Mouse (Mus musculus) gastrocnemius, postnatal 36 days (tissue): ENCODE measurements around the gene Slc35g1. TPM values are rescaled to one million over a fixed set of nuclear protein-coding genes. Genes with fewer than 3 reads are reported as not detected.
"Not testable (repeated sequence)": the region's sequence is repeated elsewhere in the genome, so short reads cannot be mapped to it uniquely, and the experiment has no call there.

Experiments used
- DNase-seq, 2 experiments: peaks; one replicate each; pipeline ENCODE4 v3.0.0; 2022
- intact Hi-C: fragments of 180-260 bp; cut with DNase I; formaldehyde crosslinking; loops from one replicate; pipeline ENCODE4 v1.15.1; 2025
- total RNA-seq, 2 experiments: library from RNA; stranded (reverse); gene quantifications; 2 replicates each; pipeline ENCODE4 v1.2.3; 2021

The Slc35g1 gene
- total RNA-seq, 2 experiments from 2014 or later = 0.99 to 2.3 TPM

DNA sequence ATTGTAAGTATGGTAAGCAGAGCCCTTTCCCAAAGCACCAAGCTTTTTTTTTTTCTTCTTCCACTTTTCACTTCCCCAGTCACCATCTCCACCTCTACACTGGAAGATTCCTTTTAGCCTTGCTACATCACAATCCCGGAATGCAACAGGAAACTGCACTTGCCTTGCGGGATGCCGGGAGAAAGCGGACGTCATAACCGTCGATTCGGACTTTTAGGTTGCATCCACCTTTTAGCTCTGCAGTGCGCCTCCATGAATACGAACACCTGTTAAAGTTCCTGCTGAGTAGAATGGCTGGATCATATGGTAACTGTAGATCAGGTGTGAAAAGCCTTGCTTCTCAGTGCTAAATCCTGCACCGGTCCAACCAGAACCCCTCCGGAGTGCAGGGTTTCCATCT lies 12.0 kb upstream of the Slc35g1 start:
- intact Hi-C loops = no loop called here
- DNase-seq = no peak

DNA sequence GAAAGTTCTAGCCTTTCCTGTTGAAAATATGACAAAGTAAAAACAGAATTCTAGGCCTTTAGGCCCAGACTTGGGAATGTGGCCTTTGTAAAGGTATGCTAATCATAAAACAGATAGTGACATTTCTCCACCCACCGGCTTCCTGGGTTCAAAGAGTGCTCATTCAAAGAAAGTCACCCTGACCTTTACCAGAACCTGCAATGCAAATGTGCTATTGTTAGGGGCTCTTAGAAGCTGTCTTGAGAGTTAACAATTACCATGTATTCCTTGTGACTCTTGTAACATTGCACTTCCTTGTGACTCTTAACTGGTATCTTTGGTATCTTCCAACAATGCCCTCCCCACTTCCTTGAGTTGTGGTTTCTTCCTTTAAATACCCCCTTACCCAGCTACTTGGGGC lies 8.8 kb upstream of the Slc35g1 start:
- DNase-seq, intact Hi-C loops: not testable (repeated sequence)

DNA sequence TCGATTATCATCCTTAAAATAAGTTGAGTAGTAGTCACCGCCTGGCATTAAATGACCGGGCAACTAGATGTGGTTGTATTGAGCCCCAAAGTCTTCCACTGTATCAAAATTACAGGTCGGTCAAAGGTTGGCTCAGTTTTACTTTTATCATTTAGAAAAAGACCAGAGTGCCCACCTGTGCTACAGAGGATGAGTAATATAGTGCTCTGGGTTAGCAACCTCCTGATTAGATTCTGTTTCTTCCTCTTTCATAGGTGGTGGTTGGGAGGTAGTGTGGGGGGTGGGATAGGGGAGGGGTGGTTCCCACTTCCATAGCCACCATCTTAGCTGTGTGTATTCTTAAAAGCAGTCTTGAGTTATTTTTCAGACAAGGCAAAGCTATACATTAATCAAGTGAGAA lies 7.9 kb upstream of the Slc35g1 start:
- intact Hi-C loops = no loop called here
- no peak for DNase-seq

DNA sequence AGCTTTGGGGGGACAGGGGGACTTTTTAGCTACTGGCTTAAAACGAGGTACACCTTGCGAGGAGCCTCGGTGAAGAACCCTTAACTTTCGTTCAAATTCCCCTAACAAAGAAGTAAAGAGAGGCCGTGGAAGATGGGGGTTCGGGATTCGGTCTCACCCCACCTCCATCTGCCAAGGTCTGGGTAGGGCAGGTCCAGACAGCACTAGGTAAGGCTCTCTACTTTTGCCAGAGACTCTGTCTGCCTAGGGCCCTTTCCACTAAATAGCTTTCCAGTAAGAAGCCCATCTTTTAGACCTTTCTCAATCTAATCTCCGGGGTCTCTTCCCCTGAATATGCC lies 822 bp downstream of the Slc35g1 start:
- DNase-seq = no peak
- intact Hi-C loops = no loop called here

DNA sequence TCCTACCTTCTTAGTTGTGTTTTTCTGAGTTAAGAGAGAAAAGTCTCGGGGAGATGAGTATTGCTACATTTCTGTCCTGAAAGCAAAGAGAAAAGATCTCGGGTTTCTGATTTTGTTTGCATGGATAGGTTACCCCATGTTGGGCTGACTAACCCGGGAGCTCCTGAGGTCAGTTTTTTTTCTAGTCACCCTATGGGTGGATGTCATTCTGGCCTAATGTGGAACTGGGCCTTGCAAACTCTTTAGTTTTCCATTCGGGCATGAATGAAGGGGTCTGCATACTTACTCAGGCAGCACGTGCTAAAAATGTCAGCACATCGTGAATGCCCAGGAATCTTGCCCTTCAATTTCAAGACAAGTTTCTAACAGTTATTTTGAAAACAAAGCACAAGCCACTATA lies 1.2 kb downstream of the Slc35g1 start:
- intact Hi-C loops = no loop called here
- no peak for DNase-seq

DNA sequence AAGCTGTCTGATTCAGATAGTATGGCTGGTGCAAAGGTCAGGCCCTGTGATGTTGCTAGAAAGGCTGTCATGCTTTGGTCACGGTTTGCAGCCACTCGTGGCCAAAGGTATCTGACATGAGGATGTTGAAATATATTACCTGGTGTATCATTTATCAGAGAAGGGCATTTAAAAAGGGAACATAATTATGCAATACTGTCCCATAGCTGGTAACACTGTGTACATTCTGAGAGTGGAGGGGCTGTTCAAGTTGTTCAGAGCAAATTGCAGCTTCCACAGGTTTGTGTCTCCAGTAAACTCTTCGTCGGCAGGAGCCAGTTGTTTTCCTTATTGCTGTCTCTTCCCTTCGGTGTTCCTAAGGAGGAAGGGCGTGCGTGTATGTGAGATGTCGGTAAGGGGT lies 3.2 kb downstream of the Slc35g1 start:
- no peak for DNase-seq
- intact Hi-C loops = no loop called here

DNA sequence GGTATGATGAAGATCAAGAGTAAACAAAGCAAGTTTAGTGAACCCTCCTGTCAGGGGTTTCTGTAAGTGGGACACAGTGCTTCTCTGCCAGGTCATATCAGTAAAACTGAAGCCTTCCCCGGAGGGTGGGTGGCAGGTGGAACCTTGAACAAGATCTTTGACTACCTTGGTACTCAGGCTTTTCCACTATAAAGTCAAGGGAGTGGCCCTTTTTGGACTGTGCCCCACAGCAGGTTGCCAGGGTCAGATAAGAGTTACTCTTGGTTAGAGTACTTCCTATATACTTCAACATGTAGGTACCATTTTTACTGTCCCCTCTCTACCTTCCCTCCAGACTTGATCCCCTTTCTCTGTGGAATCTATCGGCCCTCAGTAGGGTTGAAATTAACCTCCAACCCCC lies 5.1 kb downstream of the Slc35g1 start:
- intact Hi-C loops = no loop called here
- no peak for DNase-seq

DNA sequence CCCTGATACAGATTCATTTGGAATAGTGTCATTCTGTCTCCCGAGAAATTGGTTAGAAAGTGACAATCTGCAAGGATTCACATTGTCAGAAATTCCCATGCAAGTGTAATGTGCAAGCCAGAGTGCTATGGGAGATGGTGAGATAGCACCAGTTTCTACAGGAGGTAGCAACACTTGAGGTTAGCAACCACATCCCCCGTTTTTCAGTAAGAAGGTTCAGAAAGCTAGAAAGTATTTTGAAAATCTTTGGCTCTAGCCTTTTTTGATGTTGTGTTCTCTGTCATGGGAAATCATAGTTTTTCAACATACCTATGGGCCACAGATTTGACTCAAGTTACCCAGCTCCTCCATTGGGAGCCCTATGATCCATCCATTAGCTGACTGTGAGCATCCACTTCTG lies 5.6 kb downstream of the Slc35g1 start:
- no peak for DNase-seq
- intact Hi-C loops = no loop called here

DNA sequence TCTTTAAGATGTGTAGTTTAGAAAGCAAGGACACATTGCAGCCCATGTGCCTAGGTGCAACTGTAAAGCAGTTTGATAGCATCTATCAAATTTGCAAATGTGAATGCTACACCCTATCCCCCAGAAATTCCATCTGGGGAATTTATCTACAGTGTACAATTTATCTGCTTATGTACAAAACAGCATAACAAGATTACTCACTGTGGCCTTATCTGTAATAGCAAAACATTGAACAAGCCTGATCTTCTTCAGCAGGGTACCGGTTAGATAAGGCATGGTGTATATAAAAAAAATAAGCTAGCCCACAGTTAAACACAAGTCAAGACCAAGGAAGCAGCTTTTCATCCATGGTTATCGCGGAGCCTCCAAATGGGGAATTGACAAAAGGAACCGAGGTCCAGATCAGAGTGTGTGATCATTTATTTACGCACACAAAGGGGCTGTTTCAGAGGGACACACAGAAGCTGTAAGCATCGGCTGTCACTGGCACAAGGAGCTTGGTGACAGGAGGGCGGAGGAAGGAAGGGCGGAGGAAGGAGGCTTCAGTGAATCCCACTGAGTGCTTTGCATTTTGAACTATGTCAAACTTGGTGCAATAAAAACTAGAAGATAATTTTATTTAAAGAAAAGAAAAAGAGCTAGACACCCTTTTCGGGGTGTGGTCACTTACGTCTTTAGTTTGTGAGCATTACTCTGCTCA lies 14.7 kb downstream of the Slc35g1 start:
- intact Hi-C loops = no loop called here
- no peak for DNase-seq

DNA sequence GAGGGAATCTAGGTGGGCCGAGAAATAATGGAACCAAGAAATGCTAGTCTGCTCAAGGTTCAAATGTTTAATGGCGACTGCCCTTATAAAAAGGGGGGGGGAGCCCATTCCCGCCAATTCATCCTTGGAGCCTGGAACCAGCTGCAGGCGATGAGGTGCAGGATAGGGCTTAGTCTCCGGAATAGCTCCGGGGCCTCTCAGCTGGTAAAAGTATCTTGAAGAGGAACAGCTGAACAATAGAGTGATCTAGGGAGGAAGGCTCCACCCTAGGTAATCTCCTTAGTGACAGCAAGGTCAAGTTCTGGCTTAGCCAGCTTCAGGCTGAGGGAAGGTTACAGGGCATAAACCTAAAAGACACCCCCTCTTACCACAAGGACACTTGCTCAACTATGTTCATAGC lies 18.1 kb downstream of the Slc35g1 start:
- intact Hi-C loops = no loop called here
- no peak for DNase-seq

DNA sequence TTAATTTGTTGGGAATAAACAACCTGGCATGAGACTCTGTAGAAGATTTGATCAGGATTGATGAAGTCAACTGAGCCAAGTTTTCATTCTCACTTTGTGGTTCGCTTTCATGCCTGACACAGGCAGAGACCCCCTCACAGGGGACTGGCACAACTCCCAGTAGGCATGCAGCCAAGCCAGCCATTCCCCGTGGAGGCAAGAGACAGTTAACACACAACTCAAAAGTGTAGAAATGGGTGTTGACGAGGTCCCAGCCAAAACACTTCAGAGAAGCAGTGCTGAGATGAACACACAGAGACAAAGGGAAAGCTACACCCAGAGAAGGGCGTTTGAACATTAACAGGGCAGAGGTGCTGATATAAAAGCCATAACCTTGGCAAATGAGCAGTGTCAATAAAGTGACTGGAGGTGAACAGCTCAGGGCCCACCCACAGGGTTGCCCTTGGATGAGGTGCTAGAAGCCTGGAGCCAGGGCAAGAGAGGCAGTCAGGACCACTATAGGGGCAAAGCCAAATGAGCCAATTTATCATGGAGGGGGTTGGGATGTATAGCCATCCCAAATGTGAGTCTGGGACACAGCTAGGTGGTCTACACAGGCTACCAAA lies 23.1 kb downstream of the Slc35g1 start:
- no peak for DNase-seq
- intact Hi-C loops = no loop called here

DNA sequence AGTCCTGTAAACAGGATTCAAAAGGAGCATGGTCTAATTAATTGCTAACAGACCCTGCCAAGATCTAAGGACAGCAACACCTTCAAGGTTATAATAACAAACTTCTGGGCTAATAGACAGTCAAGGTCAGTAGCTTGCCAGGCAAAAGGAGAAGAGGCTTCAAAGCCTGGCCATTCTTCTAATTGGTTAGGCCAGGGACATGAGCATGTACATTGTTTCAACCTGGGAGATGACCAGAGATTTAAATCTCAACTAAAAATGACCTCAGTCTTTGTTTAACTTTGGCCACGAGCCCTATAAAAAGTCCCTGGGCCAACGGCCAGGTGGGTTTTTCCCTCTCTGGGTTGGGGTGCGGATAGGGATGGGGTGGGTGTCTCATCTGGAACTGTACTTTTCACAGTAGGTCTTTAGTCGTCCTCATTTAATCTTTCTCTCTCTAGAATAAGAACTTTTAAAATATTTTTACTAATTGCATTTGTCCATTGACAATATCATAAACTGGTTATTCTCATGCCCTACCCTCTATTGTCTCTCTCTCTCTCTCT lies 25.0 kb downstream of the Slc35g1 start:
- intact Hi-C loops = loop anchor here (5.0 to 10.0 kb wide), 3 partner anchors 286 to 494 kb away; no protein-coding TSS in a partner anchor
- no peak for DNase-seq

DNA sequence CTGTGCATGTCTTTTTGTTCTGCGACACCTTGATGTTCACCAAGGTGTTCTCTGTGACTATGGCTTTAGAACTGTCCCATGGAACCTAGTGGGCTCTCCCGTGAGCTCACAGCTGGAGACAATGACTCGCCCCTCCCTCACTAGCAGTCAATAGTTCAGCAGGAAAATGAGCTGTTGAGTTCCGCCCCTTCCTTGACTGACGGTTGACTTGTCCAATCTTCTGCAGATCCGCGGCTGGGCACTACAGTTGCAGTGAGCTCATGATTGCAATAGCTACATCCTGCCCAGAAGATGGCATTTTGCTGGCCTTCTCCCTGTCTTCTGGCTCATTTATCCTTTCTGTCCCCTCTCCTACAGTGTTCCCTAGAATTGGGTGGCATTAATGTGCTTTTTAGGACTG lies 25.7 kb downstream of the Slc35g1 start:
- no peak for DNase-seq
- intact Hi-C loops = loop anchor here (5.0 to 10.0 kb wide), 3 partner anchors 286 to 493 kb away; no protein-coding TSS in a partner anchor

DNA sequence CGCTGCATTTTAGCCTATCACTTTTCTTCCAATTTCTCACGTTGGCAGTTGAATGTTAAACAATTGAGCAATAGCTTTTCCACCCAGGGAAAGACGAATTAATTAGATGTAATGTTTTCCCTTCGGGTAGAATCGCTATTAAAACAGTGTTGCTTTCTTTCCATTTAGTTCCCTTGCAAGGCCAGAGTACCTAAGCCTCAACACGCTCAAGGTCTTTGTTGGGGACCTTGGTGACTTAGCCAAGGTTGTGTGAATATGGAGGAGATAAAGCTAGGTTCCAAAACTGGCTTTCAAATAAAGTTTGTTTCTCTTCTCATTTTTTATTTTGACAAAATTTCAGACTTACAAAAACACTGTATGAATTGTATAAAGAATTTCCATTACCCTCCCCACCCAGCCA lies 27.1 kb downstream of the Slc35g1 start:
- DNase-seq = no peak
- intact Hi-C loops = loop anchor here (5.0 to 10.0 kb wide), 3 partner anchors 284 to 492 kb away; no protein-coding TSS in a partner anchor

DNA sequence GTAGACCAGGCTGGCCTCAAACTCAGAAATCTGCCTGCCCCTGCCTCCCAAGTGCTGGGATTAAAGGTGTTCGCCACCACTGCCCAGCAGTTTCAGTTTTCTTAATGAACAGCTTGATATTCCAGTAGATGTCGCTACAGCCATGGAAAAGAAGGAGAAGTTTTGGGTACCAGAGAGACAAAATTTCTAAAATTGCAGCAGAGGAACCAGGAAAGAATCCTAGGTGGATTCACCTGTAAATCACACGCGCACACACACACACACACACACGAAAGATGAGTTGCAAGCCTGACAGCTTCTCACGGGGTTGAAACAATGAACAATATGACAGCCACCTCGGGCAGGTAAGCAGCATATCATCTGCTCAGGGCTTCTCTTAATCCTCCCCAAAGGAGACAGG lies 28.1 kb downstream of the Slc35g1 start:
- no peak for DNase-seq
- intact Hi-C loops = loop anchor here (5.0 to 10.0 kb wide), 3 partner anchors 283 to 491 kb away; no protein-coding TSS in a partner anchor

DNA sequence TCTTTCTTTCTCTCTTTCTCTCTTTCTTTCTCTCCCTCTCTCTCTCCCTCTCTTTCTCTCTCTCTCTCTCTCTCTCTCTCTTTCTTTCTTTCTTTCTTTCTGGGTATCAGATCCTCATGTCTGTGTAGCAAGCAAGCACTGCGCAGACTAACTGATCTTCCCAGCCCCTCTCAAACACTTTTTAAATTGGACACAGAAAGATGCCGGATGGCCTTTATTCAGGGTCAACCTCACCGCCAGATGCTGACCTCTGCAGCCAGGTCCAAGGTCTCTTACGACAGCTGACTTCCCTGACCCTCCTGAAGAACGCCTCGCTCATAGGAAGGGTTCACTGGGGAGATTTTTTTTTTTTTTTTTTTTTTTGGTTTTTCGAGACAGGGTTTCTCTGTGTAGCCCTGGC lies 28.8 kb downstream of the Slc35g1 start:
- DNase-seq = no peak
- intact Hi-C loops = loop anchor here (5.0 to 10.0 kb wide), 3 partner anchors 283 to 490 kb away; no protein-coding TSS in a partner anchor

DNA sequence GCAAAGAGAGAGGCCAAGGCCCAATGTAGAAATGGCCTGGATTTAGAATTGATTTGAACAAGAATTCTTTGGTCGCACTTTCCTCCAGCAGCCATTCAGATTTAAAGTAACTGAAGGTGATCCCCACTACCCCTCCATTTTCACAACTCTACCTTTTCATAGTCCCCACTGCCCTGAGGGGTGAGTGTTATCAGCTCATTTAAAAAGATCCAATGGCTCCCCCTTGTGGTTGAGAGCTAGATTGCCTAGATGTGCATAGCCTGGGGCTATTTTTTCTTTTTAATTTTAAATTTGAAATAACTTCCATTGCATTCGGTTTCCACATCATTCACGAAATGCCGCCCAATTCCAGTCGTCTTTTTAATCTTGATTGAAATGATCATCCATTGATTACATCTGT lies 33.5 kb downstream of the Slc35g1 start:
- DNase-seq = no peak
- intact Hi-C loops = loop anchor here (10.0 kb wide), 1 partner anchor 486 kb away; no protein-coding TSS in a partner anchor

DNA sequence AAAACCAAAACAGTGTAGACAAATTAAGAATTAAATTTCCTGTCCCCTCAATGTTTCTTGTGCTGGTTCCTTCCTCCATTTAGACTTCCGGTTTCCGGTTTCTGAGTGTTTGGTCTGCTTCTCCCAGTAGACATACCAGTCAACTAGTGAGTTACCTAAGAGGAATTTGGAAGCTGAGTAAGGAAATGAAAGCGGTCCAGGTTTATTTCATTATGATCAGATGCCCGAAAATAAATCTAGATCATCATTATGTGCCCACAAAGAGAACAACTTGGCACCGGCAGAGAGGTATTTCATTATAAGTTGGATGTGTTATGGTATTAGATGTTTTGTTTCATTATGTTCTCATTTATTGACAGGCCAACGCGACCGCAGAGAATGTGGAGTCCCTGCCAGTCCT lies 34.7 kb downstream of the Slc35g1 start:
- intact Hi-C loops = no loop called here
- DNase-seq = no peak

DNA sequence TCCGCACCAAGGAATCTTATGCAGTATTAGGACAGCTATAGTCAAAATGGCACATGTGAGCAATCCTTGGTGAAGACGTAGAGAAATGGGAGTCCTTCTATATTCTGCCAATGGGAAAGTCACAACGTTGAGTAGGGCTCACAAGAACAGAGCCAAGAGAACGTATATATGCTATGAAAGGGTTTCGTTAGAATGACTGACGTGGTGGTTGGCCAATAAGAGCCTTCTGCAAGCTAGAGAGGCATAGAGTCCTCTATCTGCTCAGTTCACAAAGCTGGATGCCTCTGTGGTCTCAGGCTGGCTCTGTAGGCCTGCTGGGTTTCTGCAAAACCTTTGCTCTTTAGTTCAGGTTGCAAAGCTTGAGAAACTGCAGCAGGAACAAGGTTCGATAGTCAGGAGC lies 35.5 kb downstream of the Slc35g1 start:
- intact Hi-C loops = no loop called here
- DNase-seq = no peak

DNA sequence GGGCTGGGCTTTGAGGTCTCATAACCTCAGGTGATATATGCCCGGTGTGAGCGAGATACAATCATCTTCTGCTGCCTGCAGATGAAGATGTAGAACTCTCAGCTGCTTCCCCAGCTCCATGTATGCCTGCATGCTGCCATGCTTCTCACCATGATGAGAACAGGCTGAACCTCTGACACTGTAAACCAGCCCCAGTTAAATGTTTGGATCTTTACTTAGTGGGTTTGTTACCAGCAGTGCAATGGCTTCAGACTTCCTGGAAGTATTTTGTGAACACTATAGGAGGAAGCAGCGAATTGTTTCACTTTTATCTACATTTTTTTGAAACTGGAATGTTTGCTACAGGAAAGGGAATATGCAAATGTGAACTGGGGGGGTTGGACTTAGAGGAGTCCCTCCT lies 36.2 kb downstream of the Slc35g1 start:
- intact Hi-C loops = no loop called here
- no peak for DNase-seq

DNA sequence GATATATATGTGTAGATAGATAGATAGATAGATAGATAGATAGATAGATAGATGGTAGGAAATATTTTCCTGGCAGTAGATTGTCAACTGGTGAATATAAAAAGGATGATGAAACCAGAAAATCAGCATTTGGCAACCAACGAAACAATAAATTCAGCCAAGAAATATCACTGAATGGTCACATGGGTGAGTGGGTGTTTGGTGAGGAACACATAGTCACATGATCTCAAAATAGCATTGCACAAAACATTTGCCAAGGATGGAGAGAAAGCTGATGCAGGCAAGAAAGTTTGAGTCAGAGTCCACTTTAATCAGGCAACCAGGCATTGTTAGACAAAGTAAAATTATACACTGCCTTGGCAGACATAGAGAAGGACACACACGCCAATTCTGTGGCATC lies 37.6 kb downstream of the Slc35g1 start:
- intact Hi-C loops = no loop called here
- no peak for DNase-seq

DNA sequence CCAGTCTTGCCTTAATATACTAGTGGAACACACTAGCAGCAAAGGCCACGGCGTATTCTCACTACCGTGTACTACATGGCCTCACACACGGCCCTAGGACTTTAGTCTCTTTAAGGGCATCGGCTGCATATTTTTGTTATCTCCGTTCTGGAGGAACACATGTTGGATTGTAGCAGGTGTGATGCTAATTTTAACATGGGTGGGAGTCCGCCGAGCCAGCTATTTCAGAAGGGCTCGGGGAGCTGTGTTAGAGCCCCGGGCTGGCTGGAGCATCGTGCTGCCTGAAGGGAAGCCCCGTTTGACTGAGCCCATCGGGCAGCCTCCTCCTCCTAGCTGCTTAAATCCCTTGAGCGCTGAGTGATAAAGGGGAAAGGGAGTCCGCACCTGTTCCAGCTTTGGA lies 39.4 kb downstream of the Slc35g1 start:
- intact Hi-C loops = no loop called here
- DNase-seq = no peak
